Mouse (Mus musculus) MEL (cell line): ENCODE measurements around the gene Pi4ka.

ENCODE experiments used
- CTCF ChIP-seq, 3 experiments: IDR thresholded peaks in 2 of 3; conservative IDR thresholded peaks in 1 of 3; 2 replicates each; pipeline ENCODE4 v1.5.1; 2011 to 2012; ENCODE audit warnings: low read length in 3 of 3, low read depth in 2 of 3, mild to moderate bottlenecking in 2 of 3, improper control_type of control experiment in 1 of 3, inconsistent platforms in 1 of 3, mixed read lengths in 1 of 3, moderate library complexity in 1 of 3; ENCODE audit not compliant: control insufficient read depth in 1 of 3, insufficient read depth in 1 of 3, poor library complexity in 1 of 3, severe bottlenecking in 1 of 3
- E2F4 ChIP-seq: IDR thresholded peaks from 2 replicates; pipeline ENCODE4 v1.6.1; 2011; ENCODE audit warnings: low read depth, low read length, improper control_type of control experiment, borderline replicate concordance
- GABPA ChIP-seq: IDR thresholded peaks from 2 replicates; pipeline ENCODE4 v1.6.1; 2012; ENCODE audit warnings: low read depth, mild to moderate bottlenecking, inconsistent platforms, low read length, improper control_type of control experiment, moderate library complexity
- GATA1 ChIP-seq: IDR thresholded peaks from 2 replicates; pipeline ENCODE4 v1.6.1; 2011; ENCODE audit warnings: low read depth, low read length, improper control_type of control experiment
- HCFC1 ChIP-seq: IDR thresholded peaks from 2 replicates; pipeline ENCODE4 v1.6.1; 2012; ENCODE audit warnings: low read depth, mild to moderate bottlenecking, inconsistent platforms, low read length, improper control_type of control experiment, moderate library complexity
- MEF2A ChIP-seq: IDR thresholded peaks from 2 replicates; pipeline ENCODE4 v1.6.1; 2014; ENCODE audit warnings: low read depth, mild to moderate bottlenecking, inconsistent platforms, low read length, improper control_type of control experiment; ENCODE audit not compliant: poor library complexity, insufficient replicate concordance, severe bottlenecking; ENCODE audit errors: extremely low read depth
- MXI1 ChIP-seq: IDR thresholded peaks from 2 replicates; pipeline ENCODE4 v1.6.1; 2011; ENCODE audit warnings: mild to moderate bottlenecking, low read depth, low read length, improper control_type of control experiment
- POLR2A ChIP-seq, 2 experiments: IDR thresholded peaks; 2 replicates each; pipeline ENCODE4 v1.6.1; 2011 to 2012; ENCODE audit warnings: low read length in 2 of 2, mild to moderate bottlenecking in 2 of 2, control low read depth in 1 of 2, improper control_type of control experiment in 1 of 2, low read depth in 1 of 2, moderate library complexity in 1 of 2; ENCODE audit not compliant: control insufficient read depth in 1 of 2, insufficient read depth in 1 of 2, poor library complexity in 1 of 2
- TCF12 ChIP-seq: IDR thresholded peaks from 2 replicates; pipeline ENCODE4 v1.6.1; 2014; ENCODE audit warnings: low read depth, mild to moderate bottlenecking, inconsistent platforms, low read length, improper control_type of control experiment, moderate library complexity
- ZKSCAN1 ChIP-seq: IDR thresholded peaks from 2 replicates; pipeline ENCODE4 v1.6.1; 2012; ENCODE audit warnings: low read depth, mild to moderate bottlenecking, inconsistent platforms, low read length, improper control_type of control experiment, moderate library complexity

- TF ChIP-seq MXI1 (no peak), CTCF (IDR thresholded peaks at IDR 0.05 in 2 of 3, conservative IDR thresholded peaks at IDR 0.05 in 1 of 3; ENCODE audit: control insufficient read depth in 1 of 3, insufficient read depth in 1 of 3, low read depth in 2 of 3, low read length in 3 of 3, poor library complexity in 1 of 3, severe bottlenecking in 1 of 3) (no peak), TCF12 (no peak), HCFC1 (no peak), GABPA (no peak), GATA1 (no peak), ZKSCAN1 (no peak), MEF2A (no peak), POLR2A (IDR thresholded peaks at IDR 0.05; ENCODE audit: control insufficient read depth in 1 of 2, insufficient read depth in 1 of 2, low read depth in 1 of 2, low read length in 2 of 2, poor library complexity in 1 of 2) (no peak), E2F4 (no peak)
Measured at GRCm38 (mm10) chr16:17307461-17307860, 98.7 kb downstream of the Pi4ka start.
